Mouse (Mus musculus): ENCODE data around the gene Cfdp1.

GRCm38 (mm10) chr8:111889931-111890910 lies 36.1 kb upstream of the Cfdp1 start:
- no peak for TF ChIP-seq ZC3H11A (IDR thresholded peaks at IDR 0.05; ENCODE audit: borderline replicate concordance, low read depth, low read length)
- TF ChIP-seq MAFK (IDR thresholded peaks at IDR 0.05; ENCODE audit: insufficient read depth, low read depth, low read length): no peak
- TF ChIP-seq CHD2 (IDR thresholded peaks at IDR 0.05; ENCODE audit: low read depth, low read length): no peak
